Mouse (Mus musculus) olfactory bulb, adult 2 months (tissue): Measurements from ENCODE around the gene Uqcrfs1.

Experiments
- CTCF ChIP-seq: fragments of 200-500 bp; IDR thresholded peaks from 2 replicates; pipeline ENCODE4 v1.5.1; 2012; ENCODE audit warnings: low read depth, mild to moderate bottlenecking, low read length, moderate library complexity; ENCODE audit not compliant: insufficient read depth
- POLR2A ChIP-seq: fragments of 200-500 bp; IDR thresholded peaks from 2 replicates; pipeline ENCODE4 v1.6.1; 2012; ENCODE audit warnings: mild to moderate bottlenecking, low read depth, low read length, moderate library complexity; ENCODE audit not compliant: insufficient read depth

DNA sequence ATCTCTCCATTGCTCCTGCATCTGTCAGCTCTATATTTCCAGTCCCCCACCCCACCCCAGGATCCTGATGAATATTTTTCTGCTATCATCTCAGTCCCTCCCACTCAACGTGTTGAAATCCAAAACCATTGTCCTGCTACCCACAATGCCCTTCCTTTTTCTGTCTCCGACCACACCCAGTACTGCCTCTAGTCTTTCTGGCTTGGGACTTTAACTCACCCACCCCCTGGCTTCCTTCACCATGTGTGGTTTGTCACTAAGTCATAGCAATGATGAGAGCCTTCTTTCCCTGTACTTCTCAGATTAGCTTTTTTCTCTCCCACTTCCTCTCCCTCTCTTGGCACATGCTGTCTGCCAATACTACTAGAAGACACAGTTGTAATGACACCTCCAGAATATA, 31.7 kb upstream of the Uqcrfs1 start:
- TF ChIP-seq CTCF, result no peak
- TF ChIP-seq POLR2A, result no peak
